In the genomic region with DNA sequence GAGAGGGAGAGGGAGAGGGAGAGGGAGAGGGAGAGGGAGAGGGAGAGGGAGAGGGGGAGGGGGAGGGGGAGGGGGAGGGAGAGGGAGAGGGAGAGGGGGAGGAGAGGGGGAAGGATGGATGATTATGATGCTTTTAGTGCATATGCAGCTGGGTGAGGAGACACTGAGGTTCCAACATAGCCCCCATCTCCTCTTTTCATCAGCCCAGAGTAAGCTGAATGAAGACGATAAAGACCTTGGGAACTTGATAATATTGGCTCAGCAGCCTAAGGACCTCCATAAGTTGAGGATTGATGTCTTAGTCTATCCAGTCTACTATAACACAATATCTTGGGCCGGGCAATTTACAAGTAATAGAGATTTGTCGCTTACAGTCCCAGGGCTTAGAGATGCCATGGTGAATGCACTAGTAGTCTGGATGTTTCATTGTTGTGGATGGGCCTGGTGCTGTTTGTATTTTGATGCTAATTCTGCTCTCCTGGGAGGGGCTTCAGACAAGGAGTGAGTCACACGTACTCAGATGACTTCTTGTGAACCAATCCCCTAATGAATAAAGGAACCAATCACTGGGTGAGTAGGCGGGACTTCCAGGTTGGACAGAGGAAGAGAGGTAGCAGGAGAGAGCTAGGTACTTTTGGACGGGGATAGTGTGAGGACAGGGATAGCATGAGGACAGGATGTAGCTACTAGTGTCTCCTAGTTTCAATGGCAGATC, we compare ENCODE assay signal across 20 mouse cellular contexts. TPM values are rescaled to one million over a fixed set of nuclear protein-coding genes. Genes with fewer than 3 reads are reported as not detected.
DNase-seq lines count a peak whose midpoint lies in the region; ATAC-seq and TF ChIP-seq lines count a peak whose summit lies in the region.
"Had no signal": no experiment of that assay in that cellular context is flagged by ENCODE, and none has a peak within 500 bp of the region (broad histone marks: within the 10 kb centered on the region; RNA-seq: fewer than 3 reads in every experiment).

No protein-coding gene starts in this region.

- TF ChIP-seq EP300 in MEL (IDR thresholded peaks at IDR 0.05; ENCODE audit: low read depth in 1 of 2, low read length in 2 of 2), result no peak

- no peaks in the 10 kb centered on the region for H3K4me1 ChIP-seq in liver, embryonic 11.5 days (replicated peaks; ENCODE audit: control insufficient read depth, insufficient read depth, low read length)
- H3K4me1 ChIP-seq in MEL (ENCODE audit: control insufficient read depth in 1 of 2, insufficient read depth in 2 of 2, low read length in 2 of 2), result no peaks in the 10 kb centered on the region; a peak in 1 of 4 replicates
- H3K4me1 ChIP-seq: limb, embryonic 13.5 days had no signal

- TF ChIP-seq RAD21 in MEL (IDR thresholded peaks at IDR 0.05; ENCODE audit: low read depth, low read length), result no peak

- 0 out of 2 replicates have a peak, but pooled peaks have one; percentile 34 for ATAC-seq in liver, embryonic 11.5 days (replicated peaks; ENCODE audit: low FRiP score)
- ATAC-seq in megakaryocyte-erythroid progenitor cell, adult 5-6 weeks (replicated peaks; ENCODE audit: low FRiP score, low TSS enrichment, poor library complexity, severe bottlenecking), result peak; percentile 61
- ATAC-seq: activated CD4-positive, CD25-positive, alpha-beta regulatory T cell, adult 4 months; hindbrain, embryonic 16.5 days had no signal

- no peak for DNase-seq in liver, embryonic 11.5 days (ENCODE audit: low spot score)
- DNase-seq in liver, result no peak
- peak; percentile 21 for DNase-seq in CD4-positive, CD25-positive, alpha-beta regulatory T cell, adult 2 months (ENCODE audit: low read depth, low spot score)
- DNase-seq in MEL (ENCODE audit: low read depth, low spot score), result peak; percentile 40
- DNase-seq in left cerebral cortex, adult 8-10 months (ENCODE audit: low spot score in 2 of 2), result no peak
- DNase-seq in spleen, adult 12 weeks (ENCODE audit: low spot score), result no peak
- DNase-seq in kidney, adult 18-20 months, result no peak
- DNase-seq: adrenal gland, postnatal 10 days; cerebellum, postnatal 10 days; heart, adult 18-20 months; kidney, adult 8-10 months; kidney, postnatal 25 days; layer of hippocampus, adult 9-11 months; liver, postnatal 0 days; lung, postnatal 36 days; thymus, postnatal 25 days had no signal

- no peaks in the 10 kb centered on the region for H3K36me3 ChIP-seq in liver, embryonic 11.5 days (ENCODE audit: control insufficient read depth, insufficient read depth, low read length)
- H3K36me3 ChIP-seq in MEL (ENCODE audit: control insufficient read depth in 1 of 2, insufficient read depth in 2 of 2, low read length in 2 of 2), result 0 out of 4 replicates have a peak, but pooled peaks cover 0 to 2% of the 10 kb centered on the region in 2 experiments
- H3K36me3 ChIP-seq: limb, embryonic 13.5 days had no signal

- no peak overlapping the region for H3K9ac ChIP-seq in liver, embryonic 11.5 days (ENCODE audit: low read depth, low read length)
- no peak overlapping the region for H3K9ac ChIP-seq in MEL (ENCODE audit: control insufficient read depth, low read depth, low read length, poor library complexity, severe bottlenecking)
- H3K9ac ChIP-seq: limb, embryonic 13.5 days; liver, postnatal 0 days had no signal

- no peak overlapping the region for H3K4me2 ChIP-seq in liver, embryonic 11.5 days
- H3K4me2 ChIP-seq: limb, embryonic 13.5 days had no signal

- H3K27ac ChIP-seq in liver, embryonic 11.5 days (ENCODE audit: low read depth, low read length), result no peak overlapping the region
- no peak overlapping the region for H3K27ac ChIP-seq in MEL (ENCODE audit: control insufficient read depth, low read depth, low read length)
- H3K27ac ChIP-seq: limb, embryonic 13.5 days had no signal

- 83% methylated on average over 6 of the region's 6 CpGs for WGBS in liver, embryonic 11.5 days

- TF ChIP-seq CTCF in MEL (IDR thresholded peaks at IDR 0.05 in 2 of 3, conservative IDR thresholded peaks at IDR 0.05 in 1 of 3; ENCODE audit: control insufficient read depth in 1 of 3, insufficient read depth in 1 of 3, low read depth in 2 of 3, low read length in 3 of 3, poor library complexity in 1 of 3, severe bottlenecking in 1 of 3), result no peak

- no peak overlapping the region for H3K4me3 ChIP-seq in liver, embryonic 11.5 days (ENCODE audit: low read depth, low read length)
- no peak overlapping the region for H3K4me3 ChIP-seq in MEL (ENCODE audit: control insufficient read depth in 1 of 2, insufficient read depth in 1 of 2, low read depth in 2 of 2, low read length in 2 of 2)
- H3K4me3 ChIP-seq: limb, embryonic 13.5 days had no signal

- no peaks in the 10 kb centered on the region for H3K27me3 ChIP-seq in liver, embryonic 11.5 days (replicated peaks; ENCODE audit: control insufficient read depth, insufficient read depth, low read length)
- H3K27me3 ChIP-seq in MEL (ENCODE audit: control insufficient read depth in 1 of 2, insufficient read depth in 2 of 2, low read length in 2 of 2), result peaks cover 0 to 4% of the 10 kb centered on the region in 2 experiments; a peak in 2 of 4 replicates
- H3K27me3 ChIP-seq: limb, embryonic 13.5 days had no signal

- H3K79me2 ChIP-seq in MEL (ENCODE audit: control insufficient read depth, insufficient read depth, low read length, poor library complexity), result no peaks in the 10 kb centered on the region

- peak in 1 of 2 experiments; percentile 41; a peak in 1 of 4 replicates for TF ChIP-seq POLR2A in MEL (IDR thresholded peaks at IDR 0.05; ENCODE audit: control insufficient read depth in 1 of 2, insufficient read depth in 1 of 2, low read depth in 1 of 2, low read length in 2 of 2, poor library complexity in 1 of 2)

- H3K9me3 ChIP-seq in liver, embryonic 11.5 days (ENCODE audit: control insufficient read depth, low read length), result no peaks in the 10 kb centered on the region
- H3K9me3 ChIP-seq in MEL (replicated peaks; ENCODE audit: insufficient read depth, low read length), result no peaks in the 10 kb centered on the region
- H3K9me3 ChIP-seq: limb, embryonic 13.5 days had no signal

TF ChIP-seq in MEL, 35 proteins besides CTCF, POLR2A, EP300 and RAD21:
- TF ChIP-seq HCFC1 (IDR thresholded peaks at IDR 0.05; ENCODE audit: low read depth, low read length) (no peak), JUND (IDR thresholded peaks at IDR 0.05; ENCODE audit: low read depth, low read length) (no peak), USF2 (IDR thresholded peaks at IDR 0.05; ENCODE audit: borderline replicate concordance in 1 of 2, insufficient read depth in 1 of 2, low read depth in 1 of 2, low read length in 2 of 2) (no peak), RCOR1 (IDR thresholded peaks at IDR 0.05; ENCODE audit: low read depth, low read length) (no peak), NELFE (IDR thresholded peaks at IDR 0.05; ENCODE audit: low read depth, low read length) (0 out of 2 replicates have a peak, but pooled peaks have one; percentile 32), ZMIZ1 (IDR thresholded peaks at IDR 0.05; ENCODE audit: low read depth, low read length) (no peak)

RNA-seq across cellular contexts. Expression of gene Fdx1, which starts 15.3 kb away (rescaled TPM):
- polyA plus RNA-seq in liver, embryonic 11.5 days (2014; fragmentation: Nextera tagmentation; extraction: Ambion mirVana), result 45.2 and 50.7 TPM in 2 replicates
- 39.0 and 39.3 TPM in 2 replicates for total RNA-seq in MEL (2012; rRNA removed)
- 10 to 100 TPM in 1 of 2 experiments, not detected in 1; 40.4 TPM for polyA plus RNA-seq in MEL (2012; ENCODE audit: insufficient read depth in 1 of 2, insufficient read length in 2 of 2, low read depth in 1 of 2, low replicate concordance in 2 of 2, missing spikeins in 1 of 2)
- 16.5 and 18.1 TPM in 2 replicates for total RNA-seq in megakaryocyte-erythroid progenitor cell, adult 5-6 weeks (2014; fragmentation: Nextera tagmentation)
- total RNA-seq in megakaryocyte-erythroid progenitor cell, adult 5-6 weeks (2017), result 1.3 and 10.6 TPM in 2 replicates
- total RNA-seq in left cerebral cortex, adult 8-10 months (2022), result 10 to 100 TPM; 15.2 to 18.0 (median 17.8) TPM

Comparison
In these comparisons a context has a peak if more than half of its experiments do, and no peak if none do; other contexts are left out.
1. DNase-seq: peak in CD4-positive, CD25-positive, alpha-beta regulatory T cell, adult 2 months (single experiment) and MEL (single experiment); none in liver, embryonic 11.5 days (single experiment), liver (single experiment), left cerebral cortex, adult 8-10 months (0 of 2), spleen, adult 12 weeks (single experiment) and kidney, adult 18-20 months (single experiment).